Mouse (Mus musculus): ENCODE results near the gene Gm28539.

The Gm28539 gene

GRCm38 (mm10) chr16:18836468-18837208 is at the start of gene Gm28539, which contains the start of gene 2510002D24Rik:
TSS of gene Gm28539 (plus strand) at chr16:18836584.
TSS of gene 2510002D24Rik (plus strand) at chr16:18836578.
- DNase-seq (ENCODE audit: low spot score) = peak; percentile 91

GRCm38 (mm10) chr16:18786652-18787051 is 49.7 kb upstream of the Gm28539 start:
- DNase-seq (ENCODE audit: low spot score) = no peak

DNA sequence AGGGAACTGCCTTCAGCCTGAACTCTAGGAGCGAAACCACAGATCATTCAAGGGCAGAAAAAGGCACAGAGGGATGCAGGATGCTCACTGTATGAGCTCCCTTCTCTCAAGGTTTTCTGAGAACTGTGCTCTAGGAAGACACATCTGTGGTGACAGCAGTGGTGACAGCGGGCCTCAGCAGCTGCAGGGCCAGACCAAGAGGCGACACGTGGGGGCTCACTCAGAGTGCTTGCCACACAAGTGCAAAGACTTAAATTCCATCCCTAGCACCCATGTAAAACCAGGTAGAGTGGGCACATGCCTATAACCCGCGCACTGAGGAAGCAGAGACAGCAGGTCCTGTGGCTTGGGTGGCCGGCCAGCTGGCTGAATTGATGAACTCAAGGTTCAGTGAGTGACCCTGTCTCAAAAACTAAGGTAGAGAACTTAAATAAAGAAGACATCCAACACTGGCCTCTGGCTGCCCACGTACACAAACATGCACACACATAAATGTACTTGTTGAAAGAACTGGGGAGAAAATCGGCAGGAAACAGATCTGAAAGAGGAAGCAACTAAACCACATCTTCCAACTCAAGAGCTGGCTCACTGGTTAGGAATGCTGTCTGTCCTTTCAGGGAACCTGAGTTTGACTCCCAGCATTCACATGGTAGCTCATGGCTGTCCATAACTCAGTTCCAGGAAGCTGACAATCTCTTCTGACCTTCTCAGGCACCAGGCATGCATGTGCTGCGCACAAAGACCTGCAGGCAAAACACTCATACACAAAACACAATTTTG is 47.6 kb upstream of the Gm28539 start:
- DNase-seq (ENCODE audit: low spot score) = no peak

GRCm38 (mm10) chr16:18795223-18795899 is 41.0 kb upstream of the Gm28539 start:
- DNase-seq (ENCODE audit: low spot score) = no peak

DNA sequence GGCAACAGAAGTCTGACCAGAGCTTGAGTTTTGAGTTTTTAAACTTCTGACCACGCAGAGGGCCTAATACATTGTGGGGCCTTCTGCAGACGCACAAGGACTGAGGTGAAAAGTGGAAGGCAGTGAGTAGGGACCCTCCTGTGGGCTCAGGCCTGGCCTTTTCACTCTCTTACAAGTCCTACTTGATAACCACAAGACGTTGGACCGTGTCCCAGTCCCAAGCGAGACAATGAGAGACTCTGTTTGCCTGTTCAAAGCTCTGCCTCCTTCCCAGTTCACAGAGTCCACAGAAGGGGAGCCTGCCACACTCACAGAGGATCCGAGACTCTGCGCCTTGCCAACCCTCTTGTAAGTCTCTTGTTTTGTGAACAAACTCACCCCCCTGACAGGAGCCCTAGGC is 39.7 kb upstream of the Gm28539 start:
- DNase-seq (ENCODE audit: low spot score) = no peak

GRCm38 (mm10) chr16:18798151-18798550 is 38.2 kb upstream of the Gm28539 start:
- no peak for DNase-seq (ENCODE audit: low spot score)

DNA sequence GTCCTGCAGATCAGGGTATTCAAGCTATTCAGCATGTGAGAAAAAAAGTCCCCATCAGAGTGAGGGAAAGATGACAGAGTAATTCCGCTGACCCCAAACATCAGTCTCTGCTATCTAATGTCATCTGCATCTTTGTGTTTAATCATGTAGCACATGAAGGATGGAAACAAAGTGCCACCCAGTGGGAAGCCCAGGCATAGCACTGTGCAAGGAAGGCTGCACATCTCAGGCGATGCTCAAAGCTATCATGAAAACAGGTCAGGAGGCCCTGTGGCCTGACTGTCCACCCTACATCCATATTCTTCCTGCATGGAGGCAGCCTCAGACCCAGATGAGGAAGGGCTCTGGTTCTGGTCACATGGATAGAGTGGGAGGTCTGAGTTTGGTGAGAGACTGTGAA is 37.5 kb upstream of the Gm28539 start:
- DNase-seq (ENCODE audit: low spot score) = peak; percentile 41

- no peak for DNase-seq (ENCODE audit: low spot score)
Measured at GRCm38 (mm10) chr16:18805746-18806145, 30.6 kb upstream of the Gm28539 start.

GRCm38 (mm10) chr16:18809001-18809400 is 27.4 kb upstream of the Gm28539 start:
- no peak for DNase-seq (ENCODE audit: low spot score)

DNA sequence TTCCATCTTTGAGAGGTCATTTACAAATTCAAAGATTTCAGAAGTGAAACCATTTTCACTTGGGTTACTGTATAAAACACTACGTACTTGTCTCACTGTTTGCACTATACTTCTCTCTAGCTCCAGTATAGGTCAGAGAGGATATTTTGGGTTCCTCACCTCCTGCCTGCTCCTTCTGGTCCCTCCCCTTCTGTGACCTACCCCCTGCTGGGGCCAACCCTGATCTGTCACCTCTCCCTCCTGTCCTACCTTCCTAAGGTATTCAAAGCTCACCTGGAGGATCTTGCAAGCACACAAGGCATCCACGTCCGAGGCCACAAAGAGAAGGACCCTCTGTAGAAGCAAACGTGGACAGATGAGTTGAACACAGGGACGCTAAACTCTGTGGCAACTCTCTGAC is 25.4 kb upstream of the Gm28539 start:
- DNase-seq (ENCODE audit: low spot score) = no peak

DNA sequence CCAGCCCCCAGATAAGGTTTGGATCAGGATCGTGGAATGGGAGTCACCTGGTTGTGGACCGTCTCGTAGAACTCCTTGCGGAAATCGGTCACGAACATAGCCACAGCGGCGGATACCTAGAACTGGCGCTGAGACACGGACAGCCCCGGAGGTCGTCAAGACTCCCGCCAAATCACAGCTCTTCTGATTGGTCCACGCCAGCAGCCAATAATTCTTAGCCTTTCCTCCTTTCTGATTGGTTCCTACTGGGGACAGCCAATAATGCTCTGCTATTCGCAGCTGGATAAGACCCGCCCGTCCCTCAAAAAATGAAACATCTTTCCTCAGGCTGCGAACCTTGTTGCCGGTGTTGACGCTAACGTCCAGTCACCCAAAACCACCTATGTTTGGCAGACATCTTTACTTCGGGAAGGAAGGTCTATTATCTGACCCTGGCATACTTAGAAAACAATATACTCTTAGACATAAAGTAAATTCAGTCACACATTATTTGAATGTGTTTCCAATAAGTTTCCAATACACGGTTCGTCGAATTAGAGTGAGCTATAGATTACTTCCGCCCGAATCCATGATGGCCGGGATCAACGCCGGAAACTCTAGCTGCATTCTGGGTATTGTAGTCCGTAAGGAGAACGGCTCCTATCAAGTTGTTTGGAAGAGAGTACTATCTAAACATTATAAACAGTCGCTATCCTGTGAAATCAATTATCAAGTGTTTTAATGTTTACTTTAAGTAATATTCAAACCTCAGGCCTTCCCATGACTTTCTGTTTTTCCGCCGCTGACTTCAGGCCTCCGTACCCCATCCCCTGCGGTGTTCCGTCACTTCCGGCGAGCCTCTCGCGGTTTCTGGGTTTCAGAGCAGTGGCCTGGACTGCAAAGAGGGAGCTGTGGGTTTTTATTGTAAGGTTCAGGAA is 24.7 kb upstream of the Gm28539 start, which contains the start of the genes Ufd1 and Cdc45:
Gene Ufd1, plus strand, starts transcription at position 312 of the 917 bp plus-strand sequence.
Gene Cdc45, minus strand, starts transcription at position 520 of the 917 bp plus-strand sequence.
- peak; percentile 88 for DNase-seq (ENCODE audit: low spot score)

GRCm38 (mm10) chr16:18812385-18812910 is 23.9 kb upstream of the Gm28539 start:
- no peak for DNase-seq (ENCODE audit: low spot score)

- no peak for DNase-seq (ENCODE audit: low spot score)
Measured at GRCm38 (mm10) chr16:18822356-18822755, 14.0 kb upstream of the Gm28539 start.

- no peak for DNase-seq (ENCODE audit: low spot score)
Measured at GRCm38 (mm10) chr16:18822925-18823324, 13.5 kb upstream of the Gm28539 start.

GRCm38 (mm10) chr16:18828630-18829029 is 7.8 kb upstream of the Gm28539 start:
- no peak for DNase-seq (ENCODE audit: low spot score)

- no peak for DNase-seq (ENCODE audit: low spot score)
Measured at GRCm38 (mm10) chr16:18829102-18829501, 7.3 kb upstream of the Gm28539 start.

DNA sequence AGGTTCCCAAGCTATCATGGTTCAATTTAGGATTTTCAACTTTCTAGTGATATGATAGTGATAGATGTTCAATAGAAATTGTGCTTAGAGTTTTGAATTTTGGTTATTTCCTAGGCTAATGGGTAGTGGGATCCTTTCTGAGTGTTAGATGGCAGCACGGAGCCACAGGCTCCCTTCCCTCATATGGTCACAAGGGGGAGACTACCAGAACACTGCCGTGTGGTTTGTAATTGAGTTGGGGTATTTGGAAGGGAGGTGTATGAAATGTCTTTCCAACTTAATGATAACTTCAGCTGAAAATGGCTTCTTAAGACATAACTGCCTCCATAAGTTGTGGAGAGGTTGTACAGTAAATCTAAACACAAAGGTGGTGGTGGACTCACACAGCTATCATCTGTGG is 2.9 kb upstream of the Gm28539 start:
- no peak for DNase-seq (ENCODE audit: low spot score)

- no peak for DNase-seq (ENCODE audit: low spot score)
Measured at GRCm38 (mm10) chr16:18836073-18836467, 314 bp upstream of the Gm28539 start.

DNA sequence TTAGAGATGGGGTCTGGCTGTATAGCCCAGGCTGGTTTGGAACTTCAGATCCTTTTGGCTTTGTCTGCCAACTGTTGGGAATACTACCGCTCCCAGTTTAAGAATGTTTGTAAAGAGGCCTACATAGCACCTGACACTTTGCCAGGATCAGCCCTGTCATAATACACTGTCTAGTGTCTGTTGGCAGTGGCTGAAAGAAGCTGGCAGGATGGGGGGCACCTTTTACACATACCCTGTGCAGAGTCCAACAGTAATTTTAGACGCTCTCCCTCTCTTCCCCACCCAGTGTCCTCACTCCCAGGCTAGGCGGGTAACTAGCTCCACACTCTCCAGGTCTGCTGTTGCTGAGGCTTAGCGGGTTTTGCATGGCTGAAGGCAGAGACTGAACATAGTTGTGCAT is 2.0 kb downstream of the Gm28539 start:
- DNase-seq (ENCODE audit: low spot score) = no peak

- no peak for DNase-seq (ENCODE audit: low spot score)
Measured at GRCm38 (mm10) chr16:18846301-18846820, 10.0 kb downstream of the Gm28539 start.
